Mouse (Mus musculus): ENCODE results near the gene B4galt4. TPM values are rescaled to one million over a fixed set of nuclear protein-coding genes. Genes with fewer than 3 reads are reported as not detected.

The B4galt4 gene
- total and polyA plus RNA-seq, 3 experiments, result not detected

- Histone ChIP-seq H3K4me3 (replicated peaks in 1 of 3; ENCODE audit: low read depth in 2 of 3, low read length in 2 of 3, poor library complexity in 1 of 3) (no peak overlapping the region), H3K9me3 (replicated peaks; ENCODE audit: low read length) (no peaks in the 10 kb centered on the region), H3K4me2 (ENCODE audit: insufficient read depth, low read depth, poor library complexity, severe bottlenecking) (no peak overlapping the region), H3K4me1 (ENCODE audit: control insufficient read depth in 1 of 2, insufficient read depth in 2 of 2) (peaks cover 21 to 51% of the 10 kb centered on the region in 2 experiments), H3K27me3 (replicated peaks) (peaks cover 9% of the 10 kb centered on the region), H3K79me2 (replicated peaks; ENCODE audit: control insufficient read depth, extremely low read depth, insufficient read depth, poor library complexity, severe bottlenecking) (no peaks in the 10 kb centered on the region), H3K36me3 (replicated peaks in 1 of 2; ENCODE audit: control insufficient read depth in 1 of 2, insufficient read depth in 1 of 2, low read length in 1 of 2) (no peaks in the 10 kb centered on the region), H3K9ac (ENCODE audit: insufficient read depth, low read depth) (no peak overlapping the region), H3K27ac (ENCODE audit: insufficient read depth, low read depth) (no peak overlapping the region)
- TF ChIP-seq ELF1 (IDR thresholded peaks at IDR 0.05; ENCODE audit: low read depth, low read length) (no peak), MAZ (IDR thresholded peaks at IDR 0.05; ENCODE audit: low read depth, low read length) (no peak), TBP (conservative IDR thresholded peaks at IDR 0.05; ENCODE audit: low read depth, low read length) (no peak), MAX (IDR thresholded peaks at IDR 0.05; ENCODE audit: low read length) (no peak), GABPA (IDR thresholded peaks at IDR 0.05; ENCODE audit: insufficient replicate concordance, low read depth, low read length) (no peak), NELFE (IDR thresholded peaks at IDR 0.05; ENCODE audit: low read depth, low read length) (no peak), POLR2AphosphoS2 (IDR thresholded peaks at IDR 0.05; ENCODE audit: low read depth, low read length) (no peak), SIN3A (IDR thresholded peaks at IDR 0.05; ENCODE audit: low read length) (no peak)
- dilution Hi-C loops (cut with MboI; ENCODE audit: extremely low pct_ligation_motif_present, extremely low pct_unique_long_range_greater_than_20kb, low sequenced_read_pairs), result no loop called here
- DNase-seq (ENCODE audit: extremely low read depth), result no peak
- in situ Hi-C loops (cut with MboI; ENCODE audit: low pct_ligation_motif_present, low pct_unique_long_range_greater_than_20kb, low sequenced_read_pairs), result loop anchor here (10.0 to 25.0 kb wide), 2 partner anchors 72 to 369 kb away; partner anchors contain the start of genes Cox17, Gm21987 and Maats1
Measured at GRCm38 (mm10) chr16:38706782-38707181, 35.3 kb upstream of the B4galt4 start.

- Histone ChIP-seq H3K4me2 (ENCODE audit: insufficient read depth, low read depth, poor library complexity, severe bottlenecking) (peak overlapping the region; percentile 46; the same call in 1 of the 2 replicates), H3K9ac (ENCODE audit: insufficient read depth, low read depth) (no peak overlapping the region), H3K27ac (ENCODE audit: insufficient read depth, low read depth) (no peak overlapping the region), H3K36me3 (replicated peaks in 1 of 2; ENCODE audit: control insufficient read depth in 1 of 2, insufficient read depth in 1 of 2, low read length in 1 of 2) (no peaks in the 10 kb centered on the region), H3K9me3 (replicated peaks; ENCODE audit: low read length) (peaks cover 7% of the 10 kb centered on the region), H3K4me3 (replicated peaks in 1 of 3; ENCODE audit: low read depth in 2 of 3, low read length in 2 of 3, poor library complexity in 1 of 3) (no peak overlapping the region), H3K4me1 (ENCODE audit: control insufficient read depth in 1 of 2, insufficient read depth in 2 of 2) (peaks cover 23 to 62% of the 10 kb centered on the region in 2 experiments), H3K79me2 (replicated peaks; ENCODE audit: control insufficient read depth, extremely low read depth, insufficient read depth, poor library complexity, severe bottlenecking) (no peaks in the 10 kb centered on the region), H3K27me3 (replicated peaks) (peaks cover 27% of the 10 kb centered on the region)
- in situ Hi-C loops (cut with MboI; ENCODE audit: low pct_ligation_motif_present, low pct_unique_long_range_greater_than_20kb, low sequenced_read_pairs), result loop anchor here (10.0 to 25.0 kb wide), 2 partner anchors 74 to 372 kb away; partner anchors contain the start of genes Cox17, Gm21987 and Maats1
- dilution Hi-C loops (cut with MboI; ENCODE audit: extremely low pct_ligation_motif_present, extremely low pct_unique_long_range_greater_than_20kb, low sequenced_read_pairs), result no loop called here
- peak; percentile 89 for DNase-seq (ENCODE audit: extremely low read depth)
- TF ChIP-seq USF2 (conservative IDR thresholded peaks at IDR 0.05; ENCODE audit: low read depth, low read length) (no peak), MEF2A (IDR thresholded peaks at IDR 0.05; ENCODE audit: borderline replicate concordance, low read depth, low read length) (peak; percentile 68; the same call in 1 of the 2 replicates), RAD21 (IDR thresholded peaks at IDR 0.05; ENCODE audit: low read depth, low read length) (peak; percentile 48), NRF1 (IDR thresholded peaks at IDR 0.05; ENCODE audit: low read depth, low read length) (no peak), HCFC1 (IDR thresholded peaks at IDR 0.05; ENCODE audit: low read depth, low read length) (peak; percentile 37; the same call in 1 of the 2 replicates), ZMIZ1 (IDR thresholded peaks at IDR 0.05; ENCODE audit: low read depth, low read length) (no peak), JUN (IDR thresholded peaks at IDR 0.05; ENCODE audit: insufficient read depth, low read depth, low read length) (0 out of 2 replicates have a peak, but pooled peaks have one; percentile 23), MAZ (IDR thresholded peaks at IDR 0.05; ENCODE audit: low read depth, low read length) (no peak; the same call in 1 of the 2 replicates), ELF1 (IDR thresholded peaks at IDR 0.05; ENCODE audit: low read depth, low read length) (peak; percentile 68), MXI1 (IDR thresholded peaks at IDR 0.05; ENCODE audit: low read depth, low read length) (peak; percentile 49; the same call in 1 of the 2 replicates), MAX (IDR thresholded peaks at IDR 0.05; ENCODE audit: low read length) (0 out of 2 replicates have a peak, but pooled peaks have one; percentile 12), USF1 (IDR thresholded peaks at IDR 0.05; ENCODE audit: low read depth, low read length) (no peak), E2F4 (IDR thresholded peaks at IDR 0.05; ENCODE audit: insufficient replicate concordance, low read depth, low read length) (no peak), NELFE (IDR thresholded peaks at IDR 0.05; ENCODE audit: low read depth, low read length) (no peak), TCF12 (IDR thresholded peaks at IDR 0.05; ENCODE audit: low read depth, low read length) (peak; percentile 78), TBP (conservative IDR thresholded peaks at IDR 0.05; ENCODE audit: low read depth, low read length) (0 out of 2 replicates have a peak, but pooled peaks have one; percentile 32), ZKSCAN1 (IDR thresholded peaks at IDR 0.05; ENCODE audit: borderline replicate concordance, low read depth, low read length) (peak; percentile 96), SMC3 (IDR thresholded peaks at IDR 0.05; ENCODE audit: low read depth, low read length) (peak; percentile 57), CHD2 (IDR thresholded peaks at IDR 0.05; ENCODE audit: low read length) (peak; percentile 50), ZC3H11A (IDR thresholded peaks at IDR 0.05; ENCODE audit: low read depth, low read length) (no peak), JUND (conservative IDR thresholded peaks at IDR 0.05; ENCODE audit: low read depth, low read length) (peak; percentile 44), PAX5 (IDR thresholded peaks at IDR 0.05; ENCODE audit: low read length) (no peak), POLR2A (IDR thresholded peaks at IDR 0.05; ENCODE audit: low read depth, low read length) (no peak), GABPA (IDR thresholded peaks at IDR 0.05; ENCODE audit: insufficient replicate concordance, low read depth, low read length) (no peak), IRF4 (IDR thresholded peaks at IDR 0.05; ENCODE audit: low read depth, low read length) (peak; percentile 86), ETS1 (conservative IDR thresholded peaks at IDR 0.05; ENCODE audit: low read depth, low read length) (peak; percentile 80), CTCF (conservative IDR thresholded peaks at IDR 0.05 in 1 of 2, IDR thresholded peaks at IDR 0.05 in 1 of 2; ENCODE audit: low read depth in 2 of 2, low read length in 2 of 2) (peak in 1 of 2 experiments; percentile 66; a peak in 2 of 4 replicates), ZNF384 (IDR thresholded peaks at IDR 0.05; ENCODE audit: low read depth, low read length) (no peak)
Measured at GRCm38 (mm10) chr16:38708962-38709520, 33.0 kb upstream of the B4galt4 start.

All from CH12.LX (cell line).